Mouse (Mus musculus) ovary, postnatal 36 days (tissue): ENCODE data around the gene Rnf208.
"Not testable (repeated sequence)": the region's sequence is repeated elsewhere in the genome, so short reads cannot be mapped to it uniquely, and the experiment has no call there.

Source experiments
- DNase-seq: peaks from one replicate; pipeline ENCODE4 v3.0.0; 2022; ENCODE audit warnings: low spot score, mixed read lengths

The Rnf208 gene

DNA sequence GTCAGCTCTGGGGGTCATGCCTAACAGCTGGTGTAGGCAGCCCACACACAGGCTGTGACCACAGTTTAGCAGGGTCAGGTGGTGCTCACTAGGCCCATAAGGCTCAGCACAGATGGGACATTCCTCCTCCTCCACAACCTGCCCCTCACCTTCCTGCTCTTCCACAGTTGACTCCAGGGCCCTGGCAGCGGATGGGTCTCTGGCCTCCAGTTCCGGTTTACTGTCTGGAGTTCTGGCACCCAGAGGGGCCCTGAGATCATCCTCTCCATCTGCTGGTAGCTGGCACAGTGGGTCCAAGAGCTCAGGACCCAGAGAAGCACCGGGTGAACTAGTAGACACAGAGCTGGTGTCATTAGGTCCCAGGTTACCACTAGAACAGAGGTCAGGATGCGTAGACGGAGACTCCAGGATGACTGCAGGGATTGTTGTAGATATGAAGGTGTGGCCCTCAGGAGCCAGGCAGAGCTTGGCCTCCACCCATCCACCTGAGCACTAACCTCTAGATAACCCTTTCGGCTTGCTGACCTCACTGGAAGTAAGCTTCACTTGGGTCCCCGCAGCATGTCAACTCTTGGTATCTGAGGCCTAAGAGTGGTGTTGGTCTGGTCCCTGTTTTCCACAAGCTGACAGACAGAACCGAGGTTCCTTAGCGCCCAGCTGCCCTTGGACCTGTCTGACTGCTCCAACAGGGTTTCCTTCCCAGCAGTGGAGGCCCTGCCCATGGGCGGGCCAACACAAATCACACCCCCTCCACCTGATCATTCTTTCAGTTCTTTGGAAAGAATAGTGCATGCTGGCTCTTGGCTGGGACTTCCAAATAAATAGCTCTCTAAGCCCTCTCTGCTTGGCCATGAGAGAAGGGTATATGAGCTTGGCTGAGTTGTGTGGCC, 4.4 kb downstream of the Rnf208 start, which contains the start of gene AL732309.1:
AL732309.1 (minus strand) TSS at position 681 of the 890 bp plus-strand sequence.
- DNase-seq: no peak

- no peak for DNase-seq
Observed at GRCm38 (mm10) chr2:25252331-25252730, 10.3 kb downstream of the Rnf208 start.

DNA sequence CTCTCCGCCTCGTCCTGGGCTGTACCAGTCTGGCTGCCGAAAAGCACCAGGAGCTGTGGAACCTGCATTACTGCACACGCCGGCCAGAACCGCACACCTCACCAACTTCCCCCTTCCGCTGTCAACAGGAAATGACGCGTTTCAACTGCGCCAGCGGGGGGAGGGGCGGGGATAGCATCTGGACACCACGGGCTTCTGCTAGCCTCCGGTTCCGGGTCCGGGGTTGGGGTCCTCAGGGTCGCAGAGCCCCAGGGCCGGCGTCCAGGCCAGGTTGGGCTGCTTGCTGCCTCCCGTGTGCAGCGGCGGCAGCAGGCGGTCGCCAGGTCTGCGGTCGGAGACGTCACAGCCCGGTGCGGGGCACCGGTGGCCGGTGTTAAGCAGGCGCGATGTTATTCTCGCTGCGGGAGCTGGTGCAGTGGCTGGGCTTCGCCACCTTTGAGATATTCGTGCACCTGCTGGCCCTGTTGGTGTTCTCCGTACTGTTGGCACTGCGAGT, 13.3 kb downstream of the Rnf208 start, which contains the start of gene Tmem203:
Tmem203 (plus strand) TSS at position 156 of the 496 bp plus-strand sequence.
- DNase-seq: peak; percentile 84

GRCm38 (mm10) chr2:25256443-25257109, 14.5 kb downstream of the Rnf208 start:
- not testable (repeated sequence) for DNase-seq

- DNase-seq: not testable (repeated sequence)
Observed at GRCm38 (mm10) chr2:25257250-25257649, 15.2 kb downstream of the Rnf208 start.

- DNase-seq: no peak
Observed at GRCm38 (mm10) chr2:25258887-25259286, 16.8 kb downstream of the Rnf208 start.

GRCm38 (mm10) chr2:25261870-25262269, 19.8 kb downstream of the Rnf208 start:
- no peak for DNase-seq

GRCm38 (mm10) chr2:25262291-25262767, 20.3 kb downstream of the Rnf208 start, which contains the start of gene Tprn:
Tprn (plus strand) TSS chr2:25262618.
- DNase-seq: peak; percentile 91

GRCm38 (mm10) chr2:25262795-25263622, 21.0 kb downstream of the Rnf208 start:
- DNase-seq: no peak

DNA sequence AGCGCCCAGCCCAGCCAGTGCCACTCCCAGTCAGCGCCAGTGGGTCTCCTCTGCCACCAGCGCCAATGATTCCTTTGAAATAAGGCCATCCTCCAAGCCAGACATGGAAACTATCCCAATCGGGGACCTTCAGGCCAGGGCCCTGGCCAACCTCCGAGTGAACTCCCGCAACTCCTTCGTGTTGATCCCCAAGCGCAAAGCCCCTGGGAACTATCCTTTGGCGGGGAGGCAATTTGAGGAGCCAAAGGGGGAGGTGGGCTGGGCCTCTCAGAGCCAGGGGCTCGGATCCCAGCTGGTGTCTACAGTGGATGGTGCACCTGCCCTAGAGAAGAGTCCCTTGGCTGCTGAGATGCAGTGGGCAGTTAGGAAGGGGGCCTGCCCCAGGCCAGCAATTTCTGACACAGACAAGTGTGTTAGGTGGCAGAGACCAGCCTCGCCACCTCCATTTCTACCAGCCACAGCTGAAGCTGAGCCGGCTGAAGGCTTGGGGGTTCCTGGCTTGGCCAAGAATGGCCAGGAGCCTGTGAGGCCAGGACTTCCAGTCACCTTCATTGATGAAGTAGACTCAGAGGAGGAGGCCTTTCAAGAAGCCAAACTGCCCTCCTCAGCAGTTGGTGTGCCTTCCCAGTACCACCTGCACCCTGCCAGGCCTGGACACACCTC, 21.7 kb downstream of the Rnf208 start:
- DNase-seq: no peak

DNA sequence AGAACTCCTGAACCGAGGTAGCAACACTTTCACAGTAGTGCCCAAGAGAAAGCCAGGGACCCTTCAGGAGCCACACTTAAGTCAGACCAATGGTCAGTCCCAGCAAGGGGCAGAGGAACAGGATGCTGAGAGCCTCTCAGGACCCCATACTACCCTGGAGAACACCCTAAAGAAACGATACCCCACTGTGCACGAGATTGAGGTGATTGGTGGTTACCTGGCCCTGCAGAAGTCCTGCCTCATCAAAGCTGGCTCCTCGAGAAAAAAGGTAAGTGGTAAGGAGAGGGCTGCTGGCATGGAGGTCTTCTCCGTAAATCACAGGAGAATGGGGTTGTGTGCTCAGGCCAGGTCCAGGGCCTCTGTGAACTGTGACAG, 22.2 kb downstream of the Rnf208 start:
- no peak for DNase-seq

DNA sequence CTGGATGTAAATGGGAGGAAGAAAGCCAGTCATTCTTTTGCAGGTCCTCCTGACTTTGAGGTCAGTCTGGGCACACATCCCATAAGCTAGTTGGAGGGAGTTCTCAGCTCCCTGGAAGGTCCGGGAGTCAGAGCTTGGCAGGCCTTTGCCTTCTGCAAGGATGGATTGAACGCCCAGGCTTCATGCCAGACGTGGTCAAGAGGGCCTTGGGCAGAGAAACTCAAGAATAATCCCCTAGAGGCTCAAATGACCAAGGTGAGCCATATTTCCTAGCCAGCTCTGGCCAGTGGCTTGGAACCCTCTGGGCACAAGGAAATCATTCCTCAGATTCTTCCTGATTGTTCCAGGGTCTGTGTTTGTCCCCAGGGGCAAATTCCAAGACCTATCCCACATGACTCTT, 22.8 kb downstream of the Rnf208 start:
- DNase-seq: no peak

- no peak for DNase-seq
Observed at GRCm38 (mm10) chr2:25265897-25266656, 24.0 kb downstream of the Rnf208 start.

DNA sequence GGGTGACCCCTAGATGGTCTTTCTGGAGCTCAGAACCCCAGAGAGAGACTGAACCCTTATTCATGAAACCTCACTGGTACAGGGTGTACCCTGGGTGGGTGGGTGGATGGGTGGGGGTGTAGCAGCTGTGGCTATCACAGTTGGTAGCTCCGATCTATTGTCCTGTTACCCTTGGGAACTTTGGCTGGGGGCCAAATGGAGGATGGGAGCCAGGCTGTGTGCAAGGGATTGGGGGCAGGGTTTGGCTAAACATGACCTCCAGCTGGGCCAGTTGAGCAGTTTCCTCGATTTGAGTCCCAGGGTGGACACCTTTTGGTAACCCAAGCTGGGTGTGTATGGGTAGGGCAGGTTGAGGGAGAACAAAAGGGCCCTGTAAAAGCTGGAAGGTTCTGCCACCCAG, 24.7 kb downstream of the Rnf208 start:
- DNase-seq: peak; percentile 56

DNA sequence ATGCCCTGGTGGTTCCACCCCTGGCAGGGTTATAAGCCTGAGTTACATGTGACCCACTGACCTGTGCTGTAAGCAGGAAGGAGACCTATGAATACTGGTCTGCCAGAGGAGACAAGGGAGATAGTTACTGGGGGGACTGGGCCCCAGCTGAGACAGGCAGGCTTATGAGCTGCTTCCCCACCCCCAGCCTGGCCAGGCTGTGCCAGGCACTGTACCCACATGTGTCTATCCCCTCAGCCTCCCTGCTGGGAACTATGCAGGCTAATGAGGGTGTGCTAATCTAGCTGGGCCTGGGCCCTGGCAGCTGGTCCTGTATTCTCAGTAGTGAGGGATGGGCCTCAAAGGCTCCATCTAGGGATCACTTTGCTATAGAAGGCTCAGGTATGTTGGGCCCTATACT, 25.2 kb downstream of the Rnf208 start:
- DNase-seq: no peak

- no peak for DNase-seq
Observed at GRCm38 (mm10) chr2:25267746-25268309, 25.8 kb downstream of the Rnf208 start.

- DNase-seq: peak; percentile 97
Observed at GRCm38 (mm10) chr2:25271827-25272511, 29.9 kb downstream of the Rnf208 start, which contains the start of the genes Ssna1 and Anapc2. Ssna1 (minus strand) TSS chr2:25272438. Anapc2 (plus strand) TSS chr2:25272478.

GRCm38 (mm10) chr2:25272515-25272914, 30.5 kb downstream of the Rnf208 start:
- no peak for DNase-seq

DNA sequence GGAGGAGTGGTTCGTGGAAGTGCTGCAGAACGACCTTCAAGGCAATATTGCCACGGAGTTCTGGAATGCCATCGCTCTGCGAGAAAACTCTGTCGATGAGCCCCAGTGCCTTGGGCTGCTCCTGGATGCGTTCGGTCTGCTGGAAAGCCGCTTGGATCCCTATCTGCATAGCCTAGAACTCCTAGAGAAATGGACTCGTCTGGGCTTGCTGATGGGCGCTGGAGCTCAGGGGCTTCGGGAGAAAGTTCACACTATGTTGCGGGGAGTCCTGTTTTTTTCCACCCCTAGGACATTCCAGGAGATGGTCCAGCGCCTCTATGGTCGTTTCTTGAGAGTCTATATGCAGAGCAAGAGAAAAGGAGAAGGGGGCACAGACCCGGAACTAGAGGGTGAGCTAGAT, 31.0 kb downstream of the Rnf208 start:
- DNase-seq: peak; percentile 3
